8 mouse cellular contexts compared by ENCODE assay signal in the genomic region with DNA sequence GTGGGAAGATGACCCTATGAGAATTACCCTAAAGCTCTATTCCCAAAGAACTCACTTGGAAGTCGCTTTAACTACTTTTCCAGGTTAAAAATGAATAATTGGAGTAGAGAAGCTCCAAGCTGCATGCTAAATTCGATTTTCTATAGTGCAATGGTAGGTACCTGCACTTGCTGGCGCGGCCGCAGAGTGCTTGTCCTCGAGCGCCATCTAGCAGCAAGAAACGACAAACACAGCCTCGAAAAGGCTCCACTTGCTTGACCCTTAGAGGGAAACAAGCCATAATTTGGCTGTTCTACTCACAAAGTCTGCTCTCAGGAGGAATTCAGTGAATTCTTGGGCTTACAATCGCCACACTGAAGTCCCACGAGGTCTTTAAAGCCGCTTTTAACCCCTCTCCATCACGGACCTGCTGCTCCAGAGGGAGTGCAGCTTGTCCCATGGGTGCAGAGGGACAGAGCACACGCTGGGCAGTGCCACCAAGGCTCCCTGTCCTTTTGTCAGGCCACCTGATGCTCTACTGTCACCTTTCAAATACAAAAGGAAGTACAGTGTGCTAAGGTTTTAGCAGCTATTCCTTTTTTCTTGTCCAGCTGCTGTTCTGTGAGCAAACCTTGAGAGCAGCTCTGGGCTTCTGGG. TPM values are rescaled to one million over a fixed set of nuclear protein-coding genes. Genes with fewer than 3 reads are reported as not detected.
DNase-seq lines count a peak whose midpoint lies in the region; ATAC-seq lines count a peak whose summit lies in the region.

No protein-coding gene starts in this region.

- peak; percentile 42 to 61 for DNase-seq in left cerebral cortex, adult 18-20 months (ENCODE audit: low spot score in 2 of 2)
- no peak for DNase-seq in left cerebral cortex, adult 11 months (ENCODE audit: low spot score)
- peak; percentile 49 to 57 for DNase-seq in adrenal gland, adult 18-20 months (ENCODE audit: low spot score in 2 of 2)
- DNase-seq in embryo, embryonic 10.5 days (ENCODE audit: low spot score): peak; percentile 82
- DNase-seq in kidney, postnatal 10 days: peak; percentile 81
- peak; percentile 55 for DNase-seq in ovary, postnatal 36 days (ENCODE audit: low spot score)
- peak; percentile 44 for DNase-seq in yolk sac, embryonic 10.5 days (ENCODE audit: low spot score)

- 7% methylated on average over 14 of the region's 14 CpGs for WGBS in lung, embryonic 16.5 days

- H3K4me2 ChIP-seq in lung, embryonic 16.5 days (ENCODE audit: low read depth, low read length): no peak overlapping the region

- H3K27me3 ChIP-seq in lung, embryonic 16.5 days (ENCODE audit: control insufficient read depth, insufficient read depth, low read depth, low read length): no peaks in the 10 kb centered on the region

- H3K4me1 ChIP-seq in lung, embryonic 16.5 days (replicated peaks; ENCODE audit: control insufficient read depth, insufficient read depth, low read length): no peaks in the 10 kb centered on the region

- H3K9me3 ChIP-seq in lung, embryonic 16.5 days (ENCODE audit: control insufficient read depth, low read length): no peaks in the 10 kb centered on the region

- ATAC-seq in lung, embryonic 16.5 days (ENCODE audit: low read depth): peak; percentile 49; the same call in 1 of the 2 replicates

- no peak overlapping the region for H3K4me3 ChIP-seq in lung, embryonic 16.5 days (ENCODE audit: low read length)

- H3K9ac ChIP-seq in lung, embryonic 16.5 days (ENCODE audit: low read length): no peak overlapping the region

- H3K27ac ChIP-seq in lung, embryonic 16.5 days (ENCODE audit: low read length): no peak overlapping the region

- no peaks in the 10 kb centered on the region for H3K36me3 ChIP-seq in lung, embryonic 16.5 days (ENCODE audit: control insufficient read depth, insufficient read depth, low read length)

RNA-seq across cellular contexts. Expression of a gene that starts 37.0 kb away (rescaled TPM):
- total RNA-seq in left cerebral cortex, adult 18-20 months (2021): 1 to 10 TPM; 5.7 to 7.7 TPM
- 10 to 100 TPM in 1 of 2 experiments, 1 to 10 TPM in 1; 8.0 to 10.7 TPM for total RNA-seq in adrenal gland, adult 18-20 months (2021)
- polyA plus RNA-seq in lung, embryonic 16.5 days (2015; fragmentation: Nextera tagmentation; extraction: Ambion mirVana): 0.41 and 0.54 TPM in 2 replicates
